Mouse (Mus musculus) liver, embryonic 11.5 days (tissue): ENCODE results near the gene Ttc14. TPM values are rescaled to one million over a fixed set of nuclear protein-coding genes. Genes with fewer than 3 reads are reported as not detected.

Source experiments
- ATAC-seq: fragments of 200-750 bp; cut with Nextera tagmentation; replicated peaks from 2 replicates; pipeline ENCODE4 v1.8.0; 2017; ENCODE audit warnings: moderate number of reproducible peaks, mild to moderate bottlenecking, moderate TSS enrichment, moderate library complexity; ENCODE audit not compliant: low FRiP score
- DNase-seq: peaks from one replicate; pipeline ENCODE4 v3.0.0-alpha.2; 2017; ENCODE audit warnings: low spot score
- H3K27ac ChIP-seq: fragments of 300-500 bp; sonication (generic); 2 replicates; pipeline ENCODE4 v1.5.1; 2014; ENCODE audit warnings: mild to moderate bottlenecking, low read depth, low read length, control low read depth
- H3K27me3 ChIP-seq: fragments of 300-500 bp; sonication (generic); replicated peaks from 2 replicates; pipeline ENCODE4 v1.6.1; 2014; ENCODE audit warnings: low read length, mixed read lengths; ENCODE audit not compliant: control insufficient read depth, insufficient read depth
- H3K36me3 ChIP-seq: fragments of 300-500 bp; sonication (generic); 2 replicates; pipeline ENCODE4 v1.6.1; 2014; ENCODE audit warnings: mild to moderate bottlenecking, low read length, moderate library complexity, mixed read lengths; ENCODE audit not compliant: control insufficient read depth, insufficient read depth
- H3K4me1 ChIP-seq: fragments of 300-500 bp; sonication (generic); replicated peaks from 2 replicates; pipeline ENCODE4 v1.6.1; 2014; ENCODE audit warnings: low read length, mixed read lengths; ENCODE audit not compliant: control insufficient read depth, insufficient read depth
- H3K4me2 ChIP-seq: fragments of 300-500 bp; sonication (generic); 2 replicates; pipeline ENCODE4 v1.6.1; 2014; ENCODE audit warnings: mild to moderate bottlenecking, control low read depth, moderate library complexity
- H3K4me3 ChIP-seq: fragments of 300-500 bp; sonication (generic); 2 replicates; pipeline ENCODE4 v1.5.1; 2014; ENCODE audit warnings: low read depth, low read length, control low read depth
- H3K9ac ChIP-seq: fragments of 300-500 bp; sonication (generic); 2 replicates; pipeline ENCODE4 v1.6.1; 2014; ENCODE audit warnings: low read depth, low read length, control low read depth
- H3K9me3 ChIP-seq: fragments of 300-500 bp; sonication (generic); 2 replicates; pipeline ENCODE4 v1.6.1; 2016; ENCODE audit warnings: low read length, inconsistent platforms, mixed read lengths; ENCODE audit not compliant: control insufficient read depth
- WGBS: fragments of 180-500 bp; shearing (Covaris S2); extraction: QIAGEN DNeasy Blood & Tissue Kit; methylation state at CpG from one replicate; pipeline ENCODE4 v1.1.7; 2014; 5-methylcytosine and 5-hydroxymethylcytosine counted together
- polyA plus RNA-seq: library from polyadenylated mRNA; unstranded; fragments of >200 nt; fragmentation: Nextera tagmentation; extraction: Ambion mirVana; gene quantifications from 2 replicates; pipeline ENCODE4 v1.2.1, GENCODE M21; 2014

Ttc14 gene
- polyA plus RNA-seq, 1 experiment from 2014 or later, result 48.4 TPM

DNA sequence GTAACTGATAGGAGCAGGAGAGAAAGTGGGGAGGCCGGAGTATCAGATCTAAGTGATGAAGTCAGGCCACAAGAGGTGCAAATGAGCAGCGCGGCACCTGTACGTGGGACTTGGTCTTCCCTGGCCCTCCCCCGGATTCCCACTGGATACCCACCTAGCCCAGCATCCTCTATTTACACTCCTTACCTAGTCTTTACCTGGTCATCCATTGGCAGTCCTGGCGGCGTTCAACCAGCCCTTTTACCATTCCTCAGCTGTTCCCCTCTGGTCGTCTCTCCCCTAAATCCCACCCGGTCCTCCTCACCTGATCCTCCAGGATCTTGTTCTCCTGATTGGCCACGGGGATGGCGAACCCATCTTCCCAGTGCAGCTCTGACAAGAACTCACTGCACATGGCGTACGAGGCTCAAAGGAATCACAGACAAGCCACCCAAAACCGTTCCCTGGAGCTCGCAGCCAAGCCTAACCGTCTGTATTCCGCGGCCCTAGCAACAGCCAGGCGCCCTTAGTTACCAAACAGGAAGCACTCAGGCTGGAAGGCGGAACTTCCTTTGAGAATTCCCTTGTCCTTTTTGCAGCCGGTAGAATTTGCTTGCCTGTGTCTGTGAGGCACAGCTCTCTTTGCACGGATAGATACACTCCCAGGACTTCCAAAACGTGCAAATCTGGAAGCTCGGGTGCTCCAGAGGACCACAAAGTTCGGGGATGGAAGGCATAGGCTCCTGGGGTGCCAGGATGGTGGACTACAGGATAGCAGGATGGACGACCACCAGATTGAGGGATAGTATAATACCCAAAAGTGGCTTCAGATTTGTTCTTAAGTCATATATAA lies 44.4 kb downstream of the Ttc14 start, which contains the start of gene Ccdc39:
Gene Ccdc39, minus strand, starts transcription at position 510 of the 832 bp plus-strand sequence.
- DNase-seq (peak; percentile 64), ATAC-seq (peak; percentile 53; the same call in 1 of the 2 replicates)
- peak within 1 kb of the TSS; percentile 68 for H3K4me2 ChIP-seq
- H3K36me3 ChIP-seq, result no peaks in the 10 kb centered on the region
- H3K4me3 ChIP-seq, result peak within 1 kb of the TSS; percentile 37
- 12% methylated on average over 26 of the region's 26 CpGs for WGBS
- no peaks in the 10 kb centered on the region for H3K4me1 ChIP-seq
- H3K9ac ChIP-seq, result no peak within 1 kb of the TSS
- H3K27me3 ChIP-seq, result no peaks in the 10 kb centered on the region
- no peaks in the 10 kb centered on the region for H3K9me3 ChIP-seq
- H3K27ac ChIP-seq, result no peak within 1 kb of the TSS

DNA sequence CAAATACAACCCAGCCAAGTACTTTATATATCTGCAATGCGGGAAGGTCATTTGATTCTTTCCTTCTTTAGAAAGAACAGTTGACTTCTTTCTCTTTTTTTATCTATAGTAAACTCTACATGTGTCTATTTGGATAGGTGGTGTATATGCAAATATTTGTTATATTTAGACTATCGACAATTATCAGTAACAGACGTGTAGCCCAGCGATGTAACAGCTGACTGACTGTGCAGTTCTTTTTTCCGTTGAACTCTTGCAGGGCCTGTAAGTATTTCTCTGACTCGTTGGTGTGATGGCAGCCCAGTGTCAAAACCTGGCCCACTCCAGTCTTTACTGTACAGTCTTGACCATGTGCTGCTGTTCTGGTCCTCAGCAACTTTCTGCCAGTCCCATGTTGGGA lies 47.0 kb downstream of the Ttc14 start:
- no peak for DNase-seq
- Histone ChIP-seq H3K27ac (no peak overlapping the region), H3K4me1 (no peaks in the 10 kb centered on the region), H3K4me2 (no peak overlapping the region), H3K27me3 (no peaks in the 10 kb centered on the region), H3K36me3 (no peaks in the 10 kb centered on the region), H3K9ac (no peak overlapping the region), H3K9me3 (no peaks in the 10 kb centered on the region), H3K4me3 (no peak overlapping the region)
- 75% methylated on average over 6 of the region's 6 CpGs for WGBS
- no peak for ATAC-seq

DNA sequence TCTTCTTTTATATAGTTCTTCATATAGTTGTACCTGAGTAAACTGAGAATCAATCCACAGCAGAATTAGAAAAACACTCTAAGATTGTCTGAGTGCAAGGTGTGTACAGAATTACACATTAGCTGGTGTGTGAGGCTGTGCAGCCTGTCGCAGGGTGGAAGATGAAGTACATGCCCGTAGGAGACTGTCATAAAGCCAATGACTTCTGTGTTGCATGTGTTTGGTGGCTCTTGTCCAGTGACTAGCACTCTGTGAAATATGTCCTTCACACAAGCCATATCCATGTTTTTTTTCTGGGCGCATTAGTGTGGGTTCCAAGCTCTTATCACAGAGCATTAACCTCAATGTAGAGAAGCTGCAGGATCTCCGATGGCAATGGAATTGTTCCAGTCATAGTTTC lies 51.2 kb downstream of the Ttc14 start:
- no peak overlapping the region for H3K9ac ChIP-seq
- H3K4me1 ChIP-seq, result no peaks in the 10 kb centered on the region
- H3K9me3 ChIP-seq, result no peaks in the 10 kb centered on the region
- 84% methylated on average over 4 of the region's 4 CpGs for WGBS
- no peak overlapping the region for H3K4me3 ChIP-seq
- H3K27me3 ChIP-seq, result no peaks in the 10 kb centered on the region
- H3K27ac ChIP-seq, result no peak overlapping the region
- DNase-seq, result no peak
- no peak for ATAC-seq
- no peaks in the 10 kb centered on the region for H3K36me3 ChIP-seq
- H3K4me2 ChIP-seq, result no peak overlapping the region

DNA sequence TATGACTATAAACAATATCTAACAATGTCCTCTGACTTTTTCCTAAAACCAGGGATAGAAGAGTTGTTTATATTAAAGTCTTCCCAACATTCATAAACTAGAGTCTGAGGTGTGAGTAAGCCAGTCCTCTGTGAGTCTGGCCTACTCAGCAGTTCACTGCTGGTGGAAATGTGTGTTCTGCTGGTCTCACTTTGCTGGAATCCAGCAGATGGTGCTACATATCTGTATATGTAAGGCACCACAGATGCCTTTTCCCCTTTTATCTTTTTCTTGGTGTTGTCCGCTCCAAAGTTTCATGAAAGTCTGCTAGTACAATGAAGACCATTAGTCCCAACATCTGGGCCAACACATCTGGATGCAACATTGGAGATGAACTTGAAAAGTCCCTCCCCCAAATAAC lies 53.4 kb downstream of the Ttc14 start:
- Histone ChIP-seq H3K4me1 (no peaks in the 10 kb centered on the region), H3K9ac (no peak overlapping the region), H3K4me3 (no peak overlapping the region), H3K36me3 (no peaks in the 10 kb centered on the region), H3K4me2 (no peak overlapping the region), H3K9me3 (no peaks in the 10 kb centered on the region), H3K27me3 (no peaks in the 10 kb centered on the region), H3K27ac (no peak overlapping the region)
- ATAC-seq (no peak), DNase-seq (no peak)
- 40% methylated on average over 1 of the region's 1 CpGs for WGBS

DNA sequence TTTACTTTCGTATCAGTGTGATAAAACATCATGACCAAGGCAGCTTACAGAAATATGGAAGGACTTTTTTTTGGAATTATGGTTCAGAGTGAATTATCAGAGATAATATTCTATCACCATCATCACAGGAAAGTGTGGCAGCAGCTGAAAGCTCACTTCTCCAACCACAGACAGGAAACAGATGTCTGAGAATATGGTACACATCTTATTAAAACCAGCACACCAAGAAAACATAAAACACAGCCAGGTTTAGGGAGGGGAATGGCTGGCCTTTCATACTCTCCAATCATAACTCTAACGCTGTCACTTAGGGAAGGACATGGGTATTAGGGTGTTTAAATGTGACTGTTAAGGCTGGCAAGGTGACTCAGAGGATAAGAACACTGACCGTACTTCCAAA lies 59.3 kb downstream of the Ttc14 start:
- H3K36me3 ChIP-seq, result no peaks in the 10 kb centered on the region
- WGBS, result 84% methylated on average over 3 of the region's 3 CpGs
- H3K4me2 ChIP-seq, result no peak overlapping the region
- H3K9me3 ChIP-seq, result no peaks in the 10 kb centered on the region
- DNase-seq, result no peak
- no peaks in the 10 kb centered on the region for H3K4me1 ChIP-seq
- ATAC-seq, result no peak
- no peaks in the 10 kb centered on the region for H3K27me3 ChIP-seq
- H3K4me3 ChIP-seq, result no peak overlapping the region
- no peak overlapping the region for H3K27ac ChIP-seq
- H3K9ac ChIP-seq, result no peak overlapping the region

DNA sequence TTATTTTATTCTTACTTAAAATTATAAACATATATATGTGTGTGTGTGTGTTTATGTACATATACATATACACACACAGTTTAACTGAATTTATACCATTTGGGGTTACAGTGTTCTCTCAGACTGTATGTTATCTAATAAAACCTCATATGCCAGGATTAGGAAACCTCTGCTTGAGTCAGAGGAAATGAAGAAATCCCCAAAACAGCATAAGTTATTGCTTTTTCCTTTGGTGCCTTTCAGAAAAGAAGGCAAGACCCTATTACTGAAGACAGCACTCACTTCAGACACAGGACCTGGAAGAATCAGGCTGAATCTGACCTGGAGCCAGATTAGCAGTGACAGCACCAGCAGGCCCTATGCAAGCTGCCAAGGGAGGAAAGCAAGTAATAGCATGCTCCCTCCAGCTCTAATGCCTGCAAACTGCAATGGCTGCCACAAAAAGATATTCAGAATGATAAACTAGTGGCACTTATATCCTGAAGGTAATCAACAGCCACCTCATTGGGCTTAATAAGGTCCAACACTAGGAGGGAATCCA lies 64.4 kb downstream of the Ttc14 start:
- no peaks in the 10 kb centered on the region for H3K4me1 ChIP-seq
- no peak overlapping the region for H3K27ac ChIP-seq
- no peak overlapping the region for H3K4me3 ChIP-seq
- ATAC-seq (no peak), DNase-seq (no peak)
- no peak overlapping the region for H3K9ac ChIP-seq
- H3K4me2 ChIP-seq, result no peak overlapping the region
- H3K27me3 ChIP-seq, result no peaks in the 10 kb centered on the region
- H3K36me3 ChIP-seq, result no peaks in the 10 kb centered on the region
- no peaks in the 10 kb centered on the region for H3K9me3 ChIP-seq

Other genes with a start within 250 kb of the Ttc14 start
- 1.5 and 2.9 TPM in 2 replicates for gene Ccdc39, start 44.5 kb downstream of the Ttc14 start, polyA plus RNA-seq
- 67.9 and 71.4 TPM in 2 replicates for gene Fxr1, start 220.1 kb downstream of the Ttc14 start, polyA plus RNA-seq